Mouse (Mus musculus): Measurements from ENCODE around the gene Lpar6. TPM values are rescaled to one million over a fixed set of nuclear protein-coding genes. Genes with fewer than 3 reads are reported as not detected.

The Lpar6 gene
- polyA plus RNA-seq, 1 experiment from 2014 or later, result 4.6 TPM

GRCm38 (mm10) chr14:73226346-73226745, 11.3 kb upstream of the Lpar6 start:
- H3K36me3 ChIP-seq (replicated peaks; ENCODE audit: control insufficient read depth, insufficient read depth), result no peaks in the 10 kb centered on the region; the same call in 1 of the 2 replicates
- no peaks in the 10 kb centered on the region for H3K27me3 ChIP-seq (ENCODE audit: control insufficient read depth, insufficient read depth, low read length)
- no peak overlapping the region for H3K9ac ChIP-seq
- H3K9me3 ChIP-seq (ENCODE audit: control insufficient read depth, low read length), result no peaks in the 10 kb centered on the region
- ATAC-seq (ENCODE audit: low FRiP score) (peak; percentile 55; the same call in 1 of the 2 replicates), DNase-seq (ENCODE audit: low spot score) (peak; percentile 44)
- WGBS, result 62% methylated on average over 3 of the region's 3 CpGs
- H3K27ac ChIP-seq, result no peak overlapping the region
- H3K4me2 ChIP-seq (replicated peaks), result no peak overlapping the region
- H3K4me1 ChIP-seq (replicated peaks; ENCODE audit: control insufficient read depth, insufficient read depth, low read length), result no peaks in the 10 kb centered on the region; the same call in 1 of the 2 replicates
- H3K4me3 ChIP-seq (replicated peaks; ENCODE audit: low read length), result no peak overlapping the region

GRCm38 (mm10) chr14:73226849-73227248, 10.8 kb upstream of the Lpar6 start:
- DNase-seq (ENCODE audit: low spot score), result no peak
- 46% methylated on average over 1 of the region's 1 CpGs for WGBS
- H3K27ac ChIP-seq, result 0 out of 2 replicates have a peak overlapping the region, but pooled peaks have one; percentile 35

GRCm38 (mm10) chr14:73231286-73231982, 6.3 kb upstream of the Lpar6 start:
- Histone ChIP-seq H3K4me1 (replicated peaks; ENCODE audit: control insufficient read depth, insufficient read depth, low read length) (peaks cover 12% of the 10 kb centered on the region), H3K4me2 (replicated peaks) (no peak overlapping the region), H3K9me3 (ENCODE audit: control insufficient read depth, low read length) (no peaks in the 10 kb centered on the region), H3K4me3 (replicated peaks; ENCODE audit: low read length) (no peak overlapping the region), H3K36me3 (replicated peaks; ENCODE audit: control insufficient read depth, insufficient read depth) (no peaks in the 10 kb centered on the region; the same call in 1 of the 2 replicates), H3K27me3 (ENCODE audit: control insufficient read depth, insufficient read depth, low read length) (no peaks in the 10 kb centered on the region), H3K27ac (no peak overlapping the region), H3K9ac (no peak overlapping the region)
- no peak for ATAC-seq (ENCODE audit: low FRiP score)
- WGBS, result 26% methylated on average over 5 of the region's 5 CpGs
- DNase-seq (ENCODE audit: low spot score), result no peak

More at GRCm38 (mm10) chr14:73226849-73227248, 10.8 kb upstream of the Lpar6 start:
- ATAC-seq (ENCODE audit: low FRiP score), result no peak
- Histone ChIP-seq H3K36me3 (replicated peaks; ENCODE audit: control insufficient read depth, insufficient read depth) (no peaks in the 10 kb centered on the region; the same call in 1 of the 2 replicates), H3K9me3 (ENCODE audit: control insufficient read depth, low read length) (no peaks in the 10 kb centered on the region), H3K4me3 (replicated peaks; ENCODE audit: low read length) (no peak overlapping the region), H3K4me2 (replicated peaks) (no peak overlapping the region), H3K4me1 (replicated peaks; ENCODE audit: control insufficient read depth, insufficient read depth, low read length) (peaks cover 4% of the 10 kb centered on the region; the same call in 1 of the 2 replicates), H3K27me3 (ENCODE audit: control insufficient read depth, insufficient read depth, low read length) (no peaks in the 10 kb centered on the region), H3K9ac (no peak overlapping the region)

GRCm38 (mm10) chr14:73234468-73235031, 3.1 kb upstream of the Lpar6 start:
- no peak overlapping the region for H3K4me3 ChIP-seq (replicated peaks; ENCODE audit: low read length)
- H3K4me1 ChIP-seq (replicated peaks; ENCODE audit: control insufficient read depth, insufficient read depth, low read length), result peaks cover 20% of the 10 kb centered on the region
- DNase-seq (ENCODE audit: low spot score) (no peak), ATAC-seq (ENCODE audit: low FRiP score) (no peak)
- H3K9me3 ChIP-seq (ENCODE audit: control insufficient read depth, low read length), result no peaks in the 10 kb centered on the region
- WGBS, result 17% methylated on average over 2 of the region's 2 CpGs
- H3K4me2 ChIP-seq (replicated peaks), result no peak overlapping the region
- H3K27ac ChIP-seq, result peak overlapping the region; percentile 45
- no peaks in the 10 kb centered on the region for H3K27me3 ChIP-seq (ENCODE audit: control insufficient read depth, insufficient read depth, low read length)
- no peaks in the 10 kb centered on the region; the same call in 1 of the 2 replicates for H3K36me3 ChIP-seq (replicated peaks; ENCODE audit: control insufficient read depth, insufficient read depth)
- H3K9ac ChIP-seq, result no peak overlapping the region

- peak overlapping the region; percentile 54 for H3K4me2 ChIP-seq (replicated peaks)
- H3K9me3 ChIP-seq (ENCODE audit: control insufficient read depth, low read length), result no peaks in the 10 kb centered on the region
- peaks cover 15% of the 10 kb centered on the region for H3K4me1 ChIP-seq (replicated peaks; ENCODE audit: control insufficient read depth, insufficient read depth, low read length)
- H3K27me3 ChIP-seq (ENCODE audit: control insufficient read depth, insufficient read depth, low read length), result no peaks in the 10 kb centered on the region
- ATAC-seq (ENCODE audit: low FRiP score) (peak; percentile 89), DNase-seq (ENCODE audit: low spot score) (peak; percentile 73)
- peak overlapping the region; percentile 46 for H3K4me3 ChIP-seq (replicated peaks; ENCODE audit: low read length)
- no peaks in the 10 kb centered on the region for H3K36me3 ChIP-seq (replicated peaks; ENCODE audit: control insufficient read depth, insufficient read depth)
- peak overlapping the region; percentile 87 for H3K27ac ChIP-seq
- WGBS, result under 1% methylated on average over 20 of the region's 20 CpGs
- H3K9ac ChIP-seq, result peak overlapping the region; percentile 62
Measured at GRCm38 (mm10) chr14:73238498-73239250, 979 bp downstream of the Lpar6 start.

- Histone ChIP-seq H3K9me3 (ENCODE audit: control insufficient read depth, low read length) (no peaks in the 10 kb centered on the region), H3K4me2 (replicated peaks) (peak overlapping the region; percentile 54), H3K27me3 (ENCODE audit: control insufficient read depth, insufficient read depth, low read length) (no peaks in the 10 kb centered on the region), H3K4me1 (replicated peaks; ENCODE audit: control insufficient read depth, insufficient read depth, low read length) (peaks cover 15% of the 10 kb centered on the region), H3K36me3 (replicated peaks; ENCODE audit: control insufficient read depth, insufficient read depth) (peaks cover 2% of the 10 kb centered on the region; the same call in 1 of the 2 replicates), H3K9ac (peak overlapping the region; percentile 62), H3K27ac (peak overlapping the region; percentile 87), H3K4me3 (replicated peaks; ENCODE audit: low read length) (peak overlapping the region; percentile 46)
- ATAC-seq (ENCODE audit: low FRiP score) (peak; percentile 63; the same call in 1 of the 2 replicates), DNase-seq (ENCODE audit: low spot score) (peak; percentile 56)
- under 1% methylated on average over 6 of the region's 6 CpGs for WGBS
Measured at GRCm38 (mm10) chr14:73239291-73239690, 1.6 kb downstream of the Lpar6 start.

- H3K4me2 ChIP-seq (replicated peaks), result peak overlapping the region; percentile 27; the same call in 1 of the 2 replicates
- H3K36me3 ChIP-seq (replicated peaks; ENCODE audit: control insufficient read depth, insufficient read depth), result peaks cover 8% of the 10 kb centered on the region
- H3K4me3 ChIP-seq (replicated peaks; ENCODE audit: low read length), result peak overlapping the region; percentile 46; the same call in 1 of the 2 replicates
- no peaks in the 10 kb centered on the region for H3K9me3 ChIP-seq (ENCODE audit: control insufficient read depth, low read length)
- no peaks in the 10 kb centered on the region for H3K27me3 ChIP-seq (ENCODE audit: control insufficient read depth, insufficient read depth, low read length)
- H3K9ac ChIP-seq, result no peak overlapping the region
- no peak overlapping the region for H3K27ac ChIP-seq
- no peak for ATAC-seq (ENCODE audit: low FRiP score)
- no peak for DNase-seq (ENCODE audit: low spot score)
- 45% methylated on average over 3 of the region's 3 CpGs for WGBS
- H3K4me1 ChIP-seq (replicated peaks; ENCODE audit: control insufficient read depth, insufficient read depth, low read length), result peaks cover 9% of the 10 kb centered on the region
Measured at GRCm38 (mm10) chr14:73239857-73240256, 2.2 kb downstream of the Lpar6 start.

GRCm38 (mm10) chr14:73244061-73244597, 6.4 kb downstream of the Lpar6 start:
- Histone ChIP-seq H3K36me3 (replicated peaks; ENCODE audit: control insufficient read depth, insufficient read depth) (peaks cover 8% of the 10 kb centered on the region), H3K4me1 (replicated peaks; ENCODE audit: control insufficient read depth, insufficient read depth, low read length) (no peaks in the 10 kb centered on the region; the same call in 1 of the 2 replicates), H3K27me3 (ENCODE audit: control insufficient read depth, insufficient read depth, low read length) (no peaks in the 10 kb centered on the region), H3K4me2 (replicated peaks) (no peak overlapping the region), H3K4me3 (replicated peaks; ENCODE audit: low read length) (no peak overlapping the region), H3K27ac (no peak overlapping the region), H3K9me3 (ENCODE audit: control insufficient read depth, low read length) (no peaks in the 10 kb centered on the region), H3K9ac (no peak overlapping the region)
- DNase-seq (ENCODE audit: low spot score) (no peak), ATAC-seq (ENCODE audit: low FRiP score) (no peak)
- 96% methylated on average over 2 of the region's 2 CpGs for WGBS

GRCm38 (mm10) chr14:73250056-73250455, 12.4 kb downstream of the Lpar6 start:
- peaks cover 8% of the 10 kb centered on the region; the same call in 1 of the 2 replicates for H3K36me3 ChIP-seq (replicated peaks; ENCODE audit: control insufficient read depth, insufficient read depth)
- 100% methylated on average over 2 of the region's 2 CpGs for WGBS
- ATAC-seq (ENCODE audit: low FRiP score) (no peak), DNase-seq (ENCODE audit: low spot score) (no peak)
- no peak overlapping the region for H3K27ac ChIP-seq
- H3K4me1 ChIP-seq (replicated peaks; ENCODE audit: control insufficient read depth, insufficient read depth, low read length), result no peaks in the 10 kb centered on the region
- H3K9me3 ChIP-seq (ENCODE audit: control insufficient read depth, low read length), result no peaks in the 10 kb centered on the region
- no peak overlapping the region for H3K4me3 ChIP-seq (replicated peaks; ENCODE audit: low read length)
- H3K9ac ChIP-seq, result no peak overlapping the region
- H3K4me2 ChIP-seq (replicated peaks), result no peak overlapping the region
- no peaks in the 10 kb centered on the region for H3K27me3 ChIP-seq (ENCODE audit: control insufficient read depth, insufficient read depth, low read length)
